Mouse (Mus musculus): Measurements from ENCODE around the gene Nifk.

The Nifk gene

DNA sequence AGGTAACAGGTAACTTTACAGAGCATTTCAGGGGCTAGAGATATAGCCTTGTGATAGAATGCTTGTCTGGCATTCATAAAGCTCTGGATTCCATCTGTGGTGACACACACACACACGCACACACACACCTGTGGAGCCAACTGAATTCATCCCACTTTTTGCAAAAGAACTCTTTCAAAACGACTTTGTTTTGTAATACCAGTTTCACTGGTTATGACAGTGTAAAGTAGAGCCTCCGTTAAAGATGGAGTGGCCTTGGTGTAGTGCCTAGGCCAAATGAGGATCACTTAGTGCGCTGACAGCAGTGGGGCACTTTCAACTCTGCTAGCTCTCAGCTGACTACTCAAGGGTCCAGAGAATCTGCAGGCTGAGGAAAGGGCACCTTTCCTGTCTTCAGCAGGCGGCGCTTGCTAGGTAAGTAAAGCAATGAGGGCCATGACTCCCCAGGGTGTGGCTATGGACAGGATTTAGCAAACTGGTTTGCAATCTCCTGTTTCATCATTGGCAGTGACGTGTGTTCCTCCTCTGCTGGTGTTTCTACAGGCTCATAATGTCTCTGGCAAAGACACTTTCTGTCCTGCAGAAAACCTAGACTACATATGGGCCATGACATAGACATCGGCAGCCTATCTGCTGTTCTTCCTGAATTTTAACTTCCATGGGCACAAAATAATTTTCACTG, 58.6 kb downstream of the Nifk start:
- DNase-seq (ENCODE audit: low spot score) = no peak
